Mouse (Mus musculus): ENCODE results near the gene Crabp2. TPM values are rescaled to one million over a fixed set of nuclear protein-coding genes. Genes with fewer than 3 reads are reported as not detected.

Crabp2 gene
- total RNA-seq, 2 experiments from 2014 or later, result 1.4 to 2.6 TPM

GRCm38 (mm10) chr3:87958056-87958455, 9.6 kb downstream of the Crabp2 start:
- no peak for DNase-seq (ENCODE audit: low spot score in 2 of 2)

DNA sequence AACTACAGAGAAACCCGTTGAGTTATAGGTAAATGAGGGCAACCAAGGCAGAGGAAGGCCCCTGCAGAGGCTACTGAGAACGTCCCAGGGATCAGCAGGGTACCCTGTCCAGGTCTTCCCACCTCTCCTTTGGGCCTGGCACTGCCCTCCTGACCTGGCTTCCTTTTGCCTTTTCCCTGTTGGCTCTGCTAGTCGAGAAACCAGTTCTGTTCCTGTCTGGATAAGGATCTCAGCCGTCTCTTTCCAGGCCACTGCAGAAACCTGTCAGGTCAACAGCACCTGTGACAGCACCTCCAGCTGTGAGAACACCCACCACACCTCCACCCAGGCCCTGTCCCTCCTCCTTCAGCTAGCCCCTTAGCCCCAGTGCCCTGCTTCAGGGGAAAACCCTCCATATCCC, 10.0 kb downstream of the Crabp2 start:
- DNase-seq (ENCODE audit: low spot score in 2 of 2), result no peak

- no peak for DNase-seq (ENCODE audit: low spot score in 2 of 2)
Observed at GRCm38 (mm10) chr3:87958967-87959366, 10.5 kb downstream of the Crabp2 start.

- DNase-seq (ENCODE audit: low spot score in 2 of 2), result no peak
Observed at GRCm38 (mm10) chr3:87959371-87959770, 10.9 kb downstream of the Crabp2 start.

- DNase-seq (ENCODE audit: low spot score in 2 of 2), result no peak
Observed at GRCm38 (mm10) chr3:87960191-87960585, 11.7 kb downstream of the Crabp2 start.

- peak; percentile 55 to 82 for DNase-seq (ENCODE audit: low spot score in 2 of 2)
Observed at GRCm38 (mm10) chr3:87960586-87961191, 12.2 kb downstream of the Crabp2 start.

- peak in 1 of 2 experiments; percentile 71 for DNase-seq (ENCODE audit: low spot score in 2 of 2)
Observed at GRCm38 (mm10) chr3:87970184-87970938, 21.9 kb downstream of the Crabp2 start.

GRCm38 (mm10) chr3:87970939-87971488, 22.5 kb downstream of the Crabp2 start, which contains the start of gene Nes:
Nes (plus strand) TSS chr3:87971078.
- DNase-seq (ENCODE audit: low spot score in 2 of 2), result no peak

DNA sequence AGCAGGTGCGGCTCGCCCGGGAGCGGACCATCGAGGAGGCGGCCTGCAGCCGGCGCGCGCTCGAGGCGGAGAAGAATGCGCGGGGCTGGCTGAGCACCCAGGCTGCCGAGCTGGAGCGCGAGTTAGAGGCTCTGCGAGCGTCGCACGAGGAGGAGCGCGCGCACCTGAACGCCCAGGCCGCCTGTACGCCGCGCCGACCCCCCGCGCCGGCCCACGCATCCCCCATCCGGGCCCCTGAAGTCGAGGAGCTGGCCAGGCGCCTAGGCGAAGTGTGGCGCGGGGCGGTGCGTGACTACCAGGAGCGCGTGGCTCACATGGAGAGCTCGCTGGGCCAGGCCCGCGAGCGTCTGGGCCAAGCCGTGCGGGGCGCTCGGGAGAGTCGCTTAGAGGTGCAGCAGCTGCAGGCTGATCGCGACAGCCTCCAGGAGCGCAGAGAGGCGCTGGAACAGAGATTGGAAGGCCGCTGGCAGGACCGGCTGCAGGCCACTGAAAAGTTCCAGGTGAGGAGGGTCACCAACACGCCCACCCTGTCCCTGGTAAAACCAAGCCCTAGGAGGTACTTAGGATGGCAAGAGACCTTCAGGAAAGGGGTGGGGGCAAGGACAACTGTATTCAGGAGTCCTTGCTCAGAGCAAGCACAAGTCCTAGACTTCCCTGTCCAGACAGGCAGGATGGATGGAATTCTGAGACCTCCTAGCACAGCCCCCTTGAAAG, 23.2 kb downstream of the Crabp2 start:
- DNase-seq (ENCODE audit: low spot score in 2 of 2), result no peak

- DNase-seq (ENCODE audit: low spot score in 2 of 2), result no peak
Observed at GRCm38 (mm10) chr3:87972203-87972664, 23.8 kb downstream of the Crabp2 start.

DNA sequence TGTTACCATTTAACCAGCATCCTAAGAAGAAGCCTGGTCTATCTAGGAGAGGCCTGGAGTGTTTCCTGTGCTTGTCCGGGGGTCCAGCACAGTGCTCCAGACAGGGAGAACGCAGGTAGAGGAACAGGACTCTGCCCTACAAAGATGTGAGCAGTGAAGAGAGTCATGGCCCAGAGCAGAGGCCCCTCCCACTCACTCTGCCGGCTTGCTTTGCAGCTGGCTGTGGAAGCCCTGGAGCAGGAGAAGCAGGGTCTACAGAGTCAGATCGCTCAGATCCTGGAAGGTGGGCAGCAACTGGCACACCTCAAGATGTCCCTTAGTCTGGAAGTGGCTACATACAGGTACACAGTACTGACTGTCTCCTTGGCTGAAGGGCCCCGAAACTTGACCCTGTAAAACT, 24.3 kb downstream of the Crabp2 start:
- DNase-seq (ENCODE audit: low spot score in 2 of 2), result no peak

- DNase-seq (ENCODE audit: low spot score in 2 of 2), result no peak
Observed at GRCm38 (mm10) chr3:87973593-87974380, 25.3 kb downstream of the Crabp2 start.

GRCm38 (mm10) chr3:87974381-87974987, 26.0 kb downstream of the Crabp2 start:
- DNase-seq (ENCODE audit: low spot score in 2 of 2), result no peak

GRCm38 (mm10) chr3:87979493-87979892, 31.0 kb downstream of the Crabp2 start:
- DNase-seq (ENCODE audit: low spot score in 2 of 2), result no peak

DNA sequence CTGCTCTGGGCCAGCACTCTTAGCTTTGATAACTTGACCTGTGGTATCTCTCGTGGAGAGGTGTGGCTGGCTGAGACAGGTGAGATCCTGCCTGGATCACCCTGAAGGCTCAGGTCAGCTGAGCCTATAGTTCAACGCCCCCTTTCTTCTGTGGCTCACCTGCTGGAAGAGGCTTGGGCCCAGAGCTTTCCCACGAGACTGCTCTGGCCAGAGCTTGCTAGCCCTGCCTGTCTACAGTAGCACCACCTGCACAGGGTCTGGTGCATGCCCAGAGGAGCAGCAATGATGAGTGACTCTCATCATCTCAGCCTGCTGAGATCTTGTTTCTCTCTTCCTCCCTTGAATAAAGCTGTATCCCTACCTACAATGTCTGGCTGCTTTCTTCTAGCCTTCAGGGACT, 31.6 kb downstream of the Crabp2 start:
- no peak for DNase-seq (ENCODE audit: low spot score in 2 of 2)

DNA sequence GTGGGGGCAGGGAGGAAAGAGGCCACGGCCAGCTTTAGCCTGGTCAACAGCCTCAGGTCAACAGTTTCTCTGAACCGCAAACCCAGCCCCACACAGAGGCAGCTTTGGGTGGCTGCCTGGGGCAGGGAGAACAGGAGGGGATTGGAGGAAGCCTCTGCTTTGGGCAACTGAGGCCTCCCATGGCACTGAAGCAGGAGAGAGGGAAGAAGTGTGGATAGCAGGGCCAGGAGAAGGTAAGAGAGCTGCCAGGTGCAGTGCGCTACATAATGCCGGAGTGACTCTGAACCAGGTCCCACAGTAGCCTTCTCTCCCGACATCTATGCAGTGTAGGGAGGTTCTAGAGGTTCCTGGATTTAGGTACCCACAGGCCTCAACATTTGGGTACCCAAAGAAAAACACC, 32.3 kb downstream of the Crabp2 start:
- DNase-seq (ENCODE audit: low spot score in 2 of 2), result no peak

DNA sequence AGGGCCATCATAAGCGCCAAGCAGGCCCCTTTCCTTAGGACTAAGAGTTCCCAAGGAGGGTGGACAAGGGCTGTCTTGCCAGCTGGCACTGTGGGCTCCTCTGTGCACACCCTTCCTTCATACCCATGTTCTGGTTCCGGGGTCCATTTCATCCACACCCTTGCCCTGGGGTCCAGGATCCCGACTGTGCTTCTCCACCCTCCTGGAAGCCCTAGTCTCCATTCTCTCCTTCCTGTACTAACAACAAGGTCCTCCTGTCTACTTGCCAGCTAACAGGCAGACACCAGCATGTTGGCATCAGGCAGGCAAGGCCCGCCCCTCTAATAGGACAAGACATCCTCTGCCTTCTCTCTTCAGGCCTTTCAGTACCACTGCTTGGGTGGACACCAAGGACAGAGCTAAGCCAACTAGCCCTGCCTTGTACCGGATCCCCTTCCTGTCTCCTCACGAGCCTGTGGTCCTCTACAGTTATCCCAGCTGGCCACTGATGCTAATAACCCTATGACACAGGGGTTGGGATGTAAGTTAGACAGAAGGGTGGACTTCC, 32.8 kb downstream of the Crabp2 start:
- no peak for DNase-seq (ENCODE audit: low spot score in 2 of 2)

- DNase-seq (ENCODE audit: low spot score in 2 of 2), result no peak
Observed at GRCm38 (mm10) chr3:87981894-87982835, 33.7 kb downstream of the Crabp2 start.
